Mouse (Mus musculus): ENCODE results near the gene Eno1.

DNA sequence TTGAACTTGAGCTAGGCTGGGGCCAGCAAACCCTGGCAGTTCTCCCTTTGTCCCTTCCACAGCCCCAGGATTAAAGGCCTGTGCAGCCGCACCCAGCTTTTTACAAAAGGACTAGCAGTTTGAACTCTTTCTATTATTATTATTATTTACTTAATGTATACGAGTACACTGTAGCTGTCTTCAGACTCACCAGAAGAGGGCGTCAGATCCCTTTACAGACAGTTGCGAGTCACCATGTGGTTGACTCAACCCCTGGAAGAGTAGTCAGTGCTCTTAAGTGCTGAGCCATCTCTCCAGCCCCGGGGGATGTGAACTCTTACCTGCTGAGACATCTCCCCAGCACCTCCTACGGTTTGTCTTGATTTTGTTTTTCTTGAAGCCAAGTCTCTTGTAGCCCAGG lies 24.2 kb downstream of the Eno1 start:
- TF ChIP-seq POLR2A (IDR thresholded peaks at IDR 0.05; ENCODE audit: insufficient read depth, low read length) (no peak), CTCF (IDR thresholded peaks at IDR 0.05; ENCODE audit: low read depth, low read length) (peak; percentile 24), EP300 (IDR thresholded peaks at IDR 0.05; ENCODE audit: insufficient read depth, low read depth, low read length) (no peak)
